Mouse (Mus musculus): Measurements from ENCODE around the gene Adamts5. TPM values are rescaled to one million over a fixed set of nuclear protein-coding genes. Genes with fewer than 3 reads are reported as not detected.

Gene Adamts5
- 1.6 and 1.8 TPM in 2 replicates for polyA plus RNA-seq (2014; fragmentation: Nextera tagmentation; extraction: Ambion mirVana)

DNA sequence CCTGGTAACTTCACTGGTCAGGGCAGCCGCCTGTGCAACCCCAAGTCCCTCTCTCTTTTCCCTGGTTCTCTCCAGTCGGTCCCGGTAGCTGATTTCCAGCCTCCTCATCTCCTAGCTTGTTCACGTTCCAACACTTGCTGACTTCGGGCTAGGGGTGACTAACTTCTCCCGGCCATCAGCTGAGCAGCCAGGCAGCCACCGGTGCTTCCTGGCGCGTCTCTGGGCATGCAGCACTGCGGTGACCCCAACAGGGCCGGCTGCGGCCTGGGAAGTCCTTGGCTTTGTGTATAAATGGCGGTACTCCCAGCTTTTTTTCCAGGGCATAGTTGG lies at the start of gene Adamts5:
Gene Adamts5 (minus strand): TSS at position 248 of the 330 bp plus-strand sequence.
- H3K9me3 ChIP-seq (ENCODE audit: control insufficient read depth, low read length), result no peaks in the 10 kb centered on the region
- H3K36me3 ChIP-seq (ENCODE audit: control insufficient read depth, insufficient read depth, low read length), result no peaks in the 10 kb centered on the region
- H3K4me3 ChIP-seq (replicated peaks; ENCODE audit: low read depth, low read length), result peak within 1 kb of the TSS; percentile 64
- H3K4me1 ChIP-seq (ENCODE audit: control insufficient read depth, insufficient read depth, low read length), result no peaks in the 10 kb centered on the region
- peak within 1 kb of the TSS; percentile 60 for H3K9ac ChIP-seq (replicated peaks; ENCODE audit: low read length)
- 0 out of 2 replicates have a peak, but pooled peaks cover 7% of the 10 kb centered on the region for H3K27me3 ChIP-seq (ENCODE audit: control insufficient read depth, insufficient read depth, low read length)
- peak within 1 kb of the TSS; percentile 99 for H3K4me2 ChIP-seq (ENCODE audit: low read length)
- ATAC-seq (ENCODE audit: low FRiP score, low TSS enrichment) (no peak), DNase-seq (no peak)
- WGBS, result 4% methylated on average over 13 of the region's 13 CpGs
- H3K27ac ChIP-seq (replicated peaks; ENCODE audit: low read depth, low read length), result peak within 1 kb of the TSS; percentile 52; the same call in 1 of the 2 replicates

DNA sequence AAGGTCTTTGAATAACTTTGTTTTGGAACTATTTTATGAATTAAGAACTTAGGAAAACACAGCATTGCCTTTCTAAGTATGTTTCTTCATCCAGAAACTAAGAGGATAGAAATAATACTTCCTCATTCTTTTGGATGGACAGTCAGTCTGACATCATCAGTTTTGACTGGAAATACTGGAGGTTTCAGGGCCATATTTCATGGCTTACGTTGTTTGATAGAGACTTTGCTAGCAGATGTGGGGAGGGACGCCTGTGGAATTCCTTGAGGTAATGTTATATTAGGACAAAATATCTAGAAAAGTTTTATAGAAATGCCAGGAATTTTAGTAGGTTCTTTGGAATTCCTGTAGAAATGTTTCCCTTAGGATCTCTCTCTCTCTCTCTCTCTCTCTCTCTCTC lies 48.7 kb upstream of the Adamts5 start:
- Histone ChIP-seq H3K27ac (replicated peaks; ENCODE audit: low read depth, low read length) (no peak overlapping the region), H3K9ac (replicated peaks; ENCODE audit: low read length) (no peak overlapping the region), H3K4me3 (replicated peaks; ENCODE audit: low read depth, low read length) (no peak overlapping the region), H3K36me3 (ENCODE audit: control insufficient read depth, insufficient read depth, low read length) (no peaks in the 10 kb centered on the region), H3K27me3 (ENCODE audit: control insufficient read depth, insufficient read depth, low read length) (no peaks in the 10 kb centered on the region), H3K4me1 (ENCODE audit: control insufficient read depth, insufficient read depth, low read length) (no peaks in the 10 kb centered on the region), H3K4me2 (ENCODE audit: low read length) (no peak overlapping the region), H3K9me3 (ENCODE audit: control insufficient read depth, low read length) (no peaks in the 10 kb centered on the region)
- DNase-seq (no peak), ATAC-seq (ENCODE audit: low FRiP score, low TSS enrichment) (no peak)
- WGBS, result 91% methylated on average over 2 of the region's 2 CpGs

DNA sequence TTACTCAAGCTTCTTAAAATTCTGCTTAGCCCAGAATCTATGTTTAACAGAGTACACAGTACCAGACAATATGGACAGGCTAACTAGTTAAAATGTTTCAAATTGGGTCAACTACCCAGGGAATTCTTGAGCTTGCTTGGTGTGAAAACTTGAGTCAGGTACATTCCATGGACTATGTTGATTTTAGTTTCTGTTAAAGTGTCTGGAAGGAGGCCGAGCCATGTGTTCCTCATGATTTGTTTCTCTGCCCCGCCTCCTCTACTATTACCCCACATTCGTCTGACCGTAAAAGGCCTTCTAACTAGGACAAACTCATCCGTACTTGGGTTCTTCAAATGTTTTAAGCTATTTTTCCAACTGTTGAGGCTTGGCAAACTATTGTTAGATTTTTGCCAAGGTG lies 24.4 kb upstream of the Adamts5 start:
- H3K9ac ChIP-seq (replicated peaks; ENCODE audit: low read length), result no peak overlapping the region
- H3K27me3 ChIP-seq (ENCODE audit: control insufficient read depth, insufficient read depth, low read length), result no peaks in the 10 kb centered on the region
- H3K4me3 ChIP-seq (replicated peaks; ENCODE audit: low read depth, low read length), result no peak overlapping the region
- H3K4me1 ChIP-seq (ENCODE audit: control insufficient read depth, insufficient read depth, low read length), result no peaks in the 10 kb centered on the region
- ATAC-seq (ENCODE audit: low FRiP score, low TSS enrichment), result no peak
- no peaks in the 10 kb centered on the region for H3K9me3 ChIP-seq (ENCODE audit: control insufficient read depth, low read length)
- H3K36me3 ChIP-seq (ENCODE audit: control insufficient read depth, insufficient read depth, low read length), result no peaks in the 10 kb centered on the region
- WGBS, result 92% methylated on average over 5 of the region's 5 CpGs
- no peak for DNase-seq
- H3K27ac ChIP-seq (replicated peaks; ENCODE audit: low read depth, low read length), result no peak overlapping the region
- no peak overlapping the region for H3K4me2 ChIP-seq (ENCODE audit: low read length)

DNA sequence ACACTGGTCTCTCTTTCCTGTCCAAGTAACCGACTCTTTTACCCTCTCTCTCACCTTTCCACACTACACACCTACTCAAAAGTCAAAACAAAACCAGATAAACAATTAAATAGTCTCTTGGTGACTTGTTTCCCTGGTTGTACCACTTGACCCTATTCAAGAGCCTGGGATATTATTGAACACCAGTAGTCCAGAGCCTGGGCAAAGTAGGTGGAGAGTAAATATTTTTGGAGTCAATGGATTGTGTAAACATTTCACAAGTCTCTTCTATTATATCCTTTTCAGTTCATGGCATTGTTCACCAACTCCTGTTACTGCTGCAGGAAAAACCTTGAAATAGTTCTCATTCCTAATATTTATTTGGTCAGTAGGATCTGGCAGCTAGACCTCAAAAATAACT lies 20.8 kb upstream of the Adamts5 start:
- 90% methylated on average over 1 of the region's 1 CpGs for WGBS
- H3K36me3 ChIP-seq (ENCODE audit: control insufficient read depth, insufficient read depth, low read length), result no peaks in the 10 kb centered on the region
- no peaks in the 10 kb centered on the region for H3K4me1 ChIP-seq (ENCODE audit: control insufficient read depth, insufficient read depth, low read length)
- DNase-seq (no peak), ATAC-seq (ENCODE audit: low FRiP score, low TSS enrichment) (no peak)
- H3K9me3 ChIP-seq (ENCODE audit: control insufficient read depth, low read length), result no peaks in the 10 kb centered on the region
- no peaks in the 10 kb centered on the region for H3K27me3 ChIP-seq (ENCODE audit: control insufficient read depth, insufficient read depth, low read length)
- H3K9ac ChIP-seq (replicated peaks; ENCODE audit: low read length), result no peak overlapping the region
- H3K4me3 ChIP-seq (replicated peaks; ENCODE audit: low read depth, low read length), result no peak overlapping the region
- no peak overlapping the region for H3K4me2 ChIP-seq (ENCODE audit: low read length)
- no peak overlapping the region for H3K27ac ChIP-seq (replicated peaks; ENCODE audit: low read depth, low read length)

DNA sequence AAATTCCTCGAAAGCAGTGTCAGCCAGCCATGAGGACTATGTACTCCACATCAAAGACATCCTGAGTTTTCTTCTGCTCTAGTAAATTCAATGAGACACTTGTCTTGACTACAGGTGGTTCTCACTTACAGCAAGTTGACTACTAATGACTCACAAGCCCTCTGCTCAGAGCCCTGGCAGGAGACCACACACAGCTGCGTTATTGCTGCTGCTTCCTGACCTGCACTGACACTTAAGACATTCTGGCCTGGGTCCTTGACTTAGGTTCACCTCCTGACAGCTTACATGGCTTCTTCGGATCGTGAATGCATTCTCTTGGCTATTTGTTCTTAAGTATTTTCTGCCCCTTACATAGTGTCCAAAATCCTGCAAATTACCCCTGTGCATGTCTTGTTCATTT lies 18.5 kb upstream of the Adamts5 start:
- DNase-seq (no peak), ATAC-seq (ENCODE audit: low FRiP score, low TSS enrichment) (no peak)
- H3K4me2 ChIP-seq (ENCODE audit: low read length), result no peak overlapping the region
- no peaks in the 10 kb centered on the region for H3K36me3 ChIP-seq (ENCODE audit: control insufficient read depth, insufficient read depth, low read length)
- H3K27me3 ChIP-seq (ENCODE audit: control insufficient read depth, insufficient read depth, low read length), result no peaks in the 10 kb centered on the region
- no peak overlapping the region for H3K9ac ChIP-seq (replicated peaks; ENCODE audit: low read length)
- H3K4me3 ChIP-seq (replicated peaks; ENCODE audit: low read depth, low read length), result no peak overlapping the region
- 89% methylated on average over 4 of the region's 4 CpGs for WGBS
- no peak overlapping the region for H3K27ac ChIP-seq (replicated peaks; ENCODE audit: low read depth, low read length)
- no peaks in the 10 kb centered on the region for H3K4me1 ChIP-seq (ENCODE audit: control insufficient read depth, insufficient read depth, low read length)
- H3K9me3 ChIP-seq (ENCODE audit: control insufficient read depth, low read length), result no peaks in the 10 kb centered on the region

DNA sequence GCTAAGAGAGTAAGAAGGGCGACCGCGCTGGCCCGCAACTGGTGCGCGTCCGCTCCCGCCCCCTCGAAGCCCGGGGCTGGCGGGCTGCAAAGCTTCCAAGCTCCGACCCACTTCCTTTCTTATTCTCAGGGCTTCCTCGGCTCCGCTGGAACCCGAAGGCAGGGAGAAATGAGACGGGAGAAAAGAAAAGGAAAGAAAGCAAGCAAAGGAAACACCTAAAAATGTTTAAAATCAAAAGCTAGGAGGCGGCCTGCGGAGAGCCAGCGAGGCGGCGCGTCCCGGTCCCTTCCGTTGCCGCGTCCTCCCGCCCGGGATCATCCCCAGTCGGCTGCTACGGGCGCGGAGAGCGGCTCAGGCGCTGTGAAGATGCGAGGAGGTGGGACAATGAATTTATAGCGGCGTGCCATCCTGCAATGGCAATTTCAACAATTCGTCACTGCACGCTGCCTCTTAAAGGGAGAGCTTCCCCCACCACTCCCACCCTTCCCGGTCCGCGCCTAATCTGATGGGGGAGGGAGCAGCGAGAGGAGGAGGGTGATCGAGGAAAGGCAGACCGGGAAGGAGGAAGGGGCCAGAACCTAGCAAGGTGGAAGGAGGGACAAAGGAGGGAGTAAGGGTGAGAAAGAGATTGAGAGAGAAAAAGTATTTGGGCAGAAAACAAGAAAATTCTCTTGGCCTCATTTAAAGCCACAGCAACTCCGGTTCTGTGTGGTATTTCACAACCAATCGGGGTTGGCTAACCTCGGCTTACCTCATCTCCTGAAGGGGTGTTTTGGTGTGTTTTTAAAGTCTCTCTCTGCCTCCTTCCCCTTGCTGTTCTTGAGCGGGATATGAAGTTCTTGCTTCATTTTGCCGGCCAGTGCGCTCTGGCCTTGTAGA lies 687 bp downstream of the Adamts5 start:
- H3K36me3 ChIP-seq (ENCODE audit: control insufficient read depth, insufficient read depth, low read length), result no peaks in the 10 kb centered on the region
- no peaks in the 10 kb centered on the region for H3K9me3 ChIP-seq (ENCODE audit: control insufficient read depth, low read length)
- ATAC-seq (ENCODE audit: low FRiP score, low TSS enrichment) (peak; percentile 57; the same call in 1 of the 2 replicates), DNase-seq (peak; percentile 77)
- H3K4me3 ChIP-seq (replicated peaks; ENCODE audit: low read depth, low read length), result peak overlapping the region; percentile 64
- peak overlapping the region; percentile 99 for H3K4me2 ChIP-seq (ENCODE audit: low read length)
- H3K4me1 ChIP-seq (ENCODE audit: control insufficient read depth, insufficient read depth, low read length), result no peaks in the 10 kb centered on the region
- WGBS, result under 1% methylated on average over 51 of the region's 51 CpGs
- H3K27me3 ChIP-seq (ENCODE audit: control insufficient read depth, insufficient read depth, low read length), result 0 out of 2 replicates have a peak, but pooled peaks cover 7% of the 10 kb centered on the region
- H3K9ac ChIP-seq (replicated peaks; ENCODE audit: low read length), result peak overlapping the region; percentile 60
- peak overlapping the region; percentile 52; the same call in 1 of the 2 replicates for H3K27ac ChIP-seq (replicated peaks; ENCODE audit: low read depth, low read length)

DNA sequence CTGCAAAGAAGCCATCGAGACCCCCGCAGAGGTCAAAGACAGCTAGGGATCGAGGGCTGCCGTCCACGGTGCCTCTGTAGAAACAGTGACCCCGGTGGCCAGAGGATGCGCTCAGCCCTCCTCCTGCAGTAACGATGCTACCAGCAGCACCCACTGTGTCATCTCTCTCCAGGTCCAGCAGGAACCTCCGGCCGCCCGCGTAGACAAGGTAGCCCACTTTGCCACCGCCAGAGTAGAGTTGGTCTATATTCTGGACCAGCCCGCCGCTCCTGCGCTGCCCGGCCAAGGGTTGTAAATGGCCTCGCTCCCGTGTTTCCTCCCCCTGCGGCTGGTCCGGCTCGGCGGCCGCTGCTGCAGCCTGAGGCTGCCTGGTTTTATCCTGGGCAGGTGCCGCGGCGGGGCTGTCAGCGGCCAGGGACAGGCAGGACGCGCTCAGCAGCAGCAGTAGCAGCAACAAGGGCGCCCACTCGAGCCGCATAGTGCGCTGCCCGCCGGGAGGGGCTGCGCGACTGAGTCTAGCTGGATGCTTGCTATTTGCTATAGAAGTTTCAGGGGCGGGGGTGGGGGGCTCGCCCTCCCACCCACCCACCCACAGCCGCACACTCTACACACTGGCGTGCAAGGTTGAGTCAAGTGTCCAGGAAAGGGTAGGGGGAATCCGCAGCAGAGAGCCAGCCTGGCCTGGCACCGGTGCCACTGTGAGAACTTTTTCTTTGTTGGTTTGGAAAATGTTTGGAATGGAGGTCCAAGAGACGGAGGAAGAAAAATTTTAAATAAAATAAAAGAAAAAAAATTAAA lies 1.6 kb downstream of the Adamts5 start:
- Histone ChIP-seq H3K4me3 (replicated peaks; ENCODE audit: low read depth, low read length) (peak overlapping the region; percentile 64), H3K9ac (replicated peaks; ENCODE audit: low read length) (peak overlapping the region; percentile 60), H3K27me3 (ENCODE audit: control insufficient read depth, insufficient read depth, low read length) (0 out of 2 replicates have a peak, but pooled peaks cover 7% of the 10 kb centered on the region), H3K4me2 (ENCODE audit: low read length) (peak overlapping the region; percentile 99), H3K36me3 (ENCODE audit: control insufficient read depth, insufficient read depth, low read length) (no peaks in the 10 kb centered on the region), H3K27ac (replicated peaks; ENCODE audit: low read depth, low read length) (no peak overlapping the region), H3K9me3 (ENCODE audit: control insufficient read depth, low read length) (no peaks in the 10 kb centered on the region), H3K4me1 (ENCODE audit: control insufficient read depth, insufficient read depth, low read length) (no peaks in the 10 kb centered on the region)
- WGBS, result under 1% methylated on average over 45 of the region's 45 CpGs
- peak; percentile 74 for DNase-seq
- ATAC-seq (ENCODE audit: low FRiP score, low TSS enrichment), result peak; percentile 71

DNA sequence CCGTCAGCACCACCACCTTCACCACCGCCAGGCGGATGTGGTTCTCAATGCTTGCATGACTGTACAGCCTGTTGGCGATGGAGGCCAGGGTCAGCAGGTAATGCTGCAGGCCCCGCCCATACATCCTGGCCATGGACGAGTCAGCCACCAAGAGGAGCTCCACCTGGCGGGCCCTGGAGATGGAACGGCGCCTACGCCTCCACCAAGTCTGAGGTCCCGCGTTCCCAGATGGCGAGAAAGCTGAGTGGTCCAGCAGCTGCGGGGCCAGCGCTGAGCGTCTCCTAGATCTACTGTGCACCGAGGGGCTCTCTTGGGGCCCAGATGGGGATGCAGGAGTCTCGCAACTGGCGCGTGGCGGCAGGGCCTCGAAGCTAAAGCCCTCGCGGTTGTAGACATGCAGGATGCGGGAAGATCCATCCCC lies 2.3 kb downstream of the Adamts5 start:
- 17% methylated on average over 25 of the region's 25 CpGs for WGBS
- peak overlapping the region; percentile 64 for H3K4me3 ChIP-seq (replicated peaks; ENCODE audit: low read depth, low read length)
- H3K27ac ChIP-seq (replicated peaks; ENCODE audit: low read depth, low read length), result no peak overlapping the region
- peak overlapping the region; percentile 99 for H3K4me2 ChIP-seq (ENCODE audit: low read length)
- peak overlapping the region; percentile 60 for H3K9ac ChIP-seq (replicated peaks; ENCODE audit: low read length)
- H3K27me3 ChIP-seq (ENCODE audit: control insufficient read depth, insufficient read depth, low read length), result 0 out of 2 replicates have a peak, but pooled peaks cover 7% of the 10 kb centered on the region
- peak; percentile 64 for ATAC-seq (ENCODE audit: low FRiP score, low TSS enrichment)
- H3K36me3 ChIP-seq (ENCODE audit: control insufficient read depth, insufficient read depth, low read length), result no peaks in the 10 kb centered on the region
- no peaks in the 10 kb centered on the region for H3K9me3 ChIP-seq (ENCODE audit: control insufficient read depth, low read length)
- no peaks in the 10 kb centered on the region for H3K4me1 ChIP-seq (ENCODE audit: control insufficient read depth, insufficient read depth, low read length)
- peak; percentile 67 for DNase-seq

All from midbrain, embryonic 14.5 days (tissue).